Mouse (Mus musculus) spleen, adult 2 months (tissue): ENCODE measurements around the gene Nos3. TPM values are rescaled to one million over a fixed set of nuclear protein-coding genes. Genes with fewer than 3 reads are reported as not detected.

Source experiments
- DNase-seq, 2 experiments: peaks; one replicate each; pipeline versions ENCODE4 v3.0.0 to v3.0.0-alpha.2; 2012 to 2021; ENCODE audit warnings: low spot score in 2 of 2, low read depth in 1 of 2
- H3K27ac ChIP-seq: fragments of 200-500 bp; 2 replicates; pipeline ENCODE4 v1.5.1; 2012; ENCODE audit warnings: low read length, inconsistent platforms; ENCODE audit not compliant: insufficient read depth
- H3K27me3 ChIP-seq: fragments of 200-500 bp; 2 replicates; pipeline ENCODE4 v1.6.1; 2012; ENCODE audit warnings: mild to moderate bottlenecking, moderate library complexity, low read length, inconsistent platforms; ENCODE audit not compliant: control insufficient read depth, insufficient read depth
- H3K36me3 ChIP-seq: fragments of 200-500 bp; 2 replicates; pipeline ENCODE4 v1.6.1; 2012; ENCODE audit warnings: mild to moderate bottlenecking, low read length, inconsistent platforms; ENCODE audit not compliant: control insufficient read depth, insufficient read depth
- H3K4me1 ChIP-seq: fragments of 200-500 bp; 2 replicates; pipeline ENCODE4 v1.6.1; 2011; ENCODE audit warnings: inconsistent platforms; ENCODE audit not compliant: control insufficient read depth, insufficient read depth, insufficient read length
- H3K4me3 ChIP-seq: fragments of 200-500 bp; 2 replicates; pipeline ENCODE4 v1.5.1; 2011; ENCODE audit warnings: mild to moderate bottlenecking, inconsistent platforms; ENCODE audit not compliant: insufficient read depth, insufficient read length; ENCODE audit errors: extremely low read depth
- CTCF ChIP-seq: fragments of 200-500 bp; IDR thresholded peaks from 2 replicates; pipeline ENCODE4 v1.5.1; 2011; ENCODE audit warnings: mild to moderate bottlenecking, inconsistent platforms; ENCODE audit not compliant: insufficient read depth, insufficient read length, insufficient replicate concordance; ENCODE audit errors: extremely low read depth
- POLR2A ChIP-seq: fragments of 200-500 bp; IDR thresholded peaks from 2 replicates; pipeline ENCODE4 v1.6.1; 2011; ENCODE audit warnings: low read depth, low read length, inconsistent platforms
- WGBS: fragments of 180-500 bp; shearing (Covaris S2); methylation state at CpG from one replicate; pipeline ENCODE4 v1.1.7; 2018; 5-methylcytosine and 5-hydroxymethylcytosine counted together
- polyA plus RNA-seq: library from polyadenylated mRNA; depleted of rRNA; stranded (reverse); fragments of >200 nt; gene quantifications from 2 replicates; pipeline ENCODE4 v1.2.3, GENCODE M21; 2012

The Nos3 gene
- polyA plus RNA-seq, 1 experiment = 8.4 TPM

DNA sequence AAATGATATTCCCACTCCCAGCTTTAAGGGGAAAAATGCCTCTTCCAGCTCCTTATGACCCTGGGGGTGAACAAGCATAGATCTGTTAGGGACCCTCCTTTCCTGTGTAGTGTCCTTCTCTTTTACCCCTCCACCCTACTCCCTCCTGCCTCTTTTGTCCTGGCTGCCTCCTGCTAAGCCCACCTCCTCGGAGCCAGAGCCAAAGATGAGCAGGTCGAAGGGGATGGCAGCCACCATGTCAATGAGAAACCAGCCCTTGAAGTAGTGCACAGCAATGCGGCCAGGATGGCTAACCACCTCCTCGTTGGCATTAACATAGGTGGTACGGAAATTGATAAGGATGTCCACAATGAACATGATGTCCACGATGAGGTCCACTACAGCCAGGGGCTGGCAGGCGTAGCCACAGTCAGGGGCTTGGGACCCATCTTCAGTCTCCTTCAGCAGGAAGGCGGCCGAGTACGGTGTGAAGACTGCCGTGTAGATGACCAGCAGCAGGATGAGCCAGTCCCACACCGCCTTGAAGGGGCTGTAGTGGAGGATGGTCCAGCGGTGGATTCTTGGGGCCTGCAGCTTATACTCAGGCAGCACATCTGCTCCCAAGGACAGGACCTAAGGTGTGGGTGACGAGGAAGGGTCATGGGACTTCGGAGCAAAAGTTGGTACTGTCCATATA, 38.3 kb upstream of the Nos3 start:
- 90% methylated on average over 15 of the region's 15 CpGs for WGBS
- Histone ChIP-seq H3K36me3 (no peaks in the 10 kb centered on the region), H3K27ac (no peak overlapping the region), H3K4me1 (0 out of 2 replicates have a peak, but pooled peaks cover 3% of the 10 kb centered on the region), H3K4me3 (no peak overlapping the region), H3K27me3 (no peaks in the 10 kb centered on the region)
- TF ChIP-seq CTCF = no peak
- TF ChIP-seq POLR2A = no peak
- no peak for DNase-seq

DNA sequence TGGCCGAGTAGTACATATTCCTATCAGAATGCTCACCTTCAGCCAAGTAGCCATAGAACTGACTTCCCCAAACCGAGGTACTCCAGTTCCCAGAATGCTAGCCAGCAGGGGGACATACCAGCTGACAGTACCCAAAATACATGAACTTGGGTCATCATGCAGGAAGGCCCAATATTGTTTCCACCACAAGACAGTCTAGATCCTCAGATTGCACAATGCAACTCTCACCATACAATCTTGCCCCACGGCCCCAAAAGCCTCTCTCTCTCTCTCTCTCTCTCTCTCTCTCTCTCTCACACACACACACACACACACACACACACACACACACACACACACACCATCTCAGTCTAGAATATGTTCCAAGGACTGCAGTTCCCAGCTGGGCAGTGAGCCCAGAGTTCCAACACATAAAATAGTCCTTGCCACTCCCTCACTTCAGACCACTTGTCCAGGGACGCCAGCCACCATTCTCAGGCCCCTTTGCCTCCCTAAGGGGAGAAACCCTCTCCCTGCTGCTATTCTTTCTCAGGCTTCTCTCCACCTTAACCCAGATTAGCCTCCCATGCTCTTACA, 37.7 kb upstream of the Nos3 start:
- Histone ChIP-seq H3K4me1 (0 out of 2 replicates have a peak, but pooled peaks cover 3% of the 10 kb centered on the region), H3K36me3 (no peaks in the 10 kb centered on the region), H3K27ac (no peak overlapping the region), H3K27me3 (no peaks in the 10 kb centered on the region), H3K4me3 (no peak overlapping the region)
- no peak for DNase-seq
- TF ChIP-seq CTCF (no peak), POLR2A (no peak)
- WGBS = 58% methylated on average over 4 of the region's 4 CpGs

DNA sequence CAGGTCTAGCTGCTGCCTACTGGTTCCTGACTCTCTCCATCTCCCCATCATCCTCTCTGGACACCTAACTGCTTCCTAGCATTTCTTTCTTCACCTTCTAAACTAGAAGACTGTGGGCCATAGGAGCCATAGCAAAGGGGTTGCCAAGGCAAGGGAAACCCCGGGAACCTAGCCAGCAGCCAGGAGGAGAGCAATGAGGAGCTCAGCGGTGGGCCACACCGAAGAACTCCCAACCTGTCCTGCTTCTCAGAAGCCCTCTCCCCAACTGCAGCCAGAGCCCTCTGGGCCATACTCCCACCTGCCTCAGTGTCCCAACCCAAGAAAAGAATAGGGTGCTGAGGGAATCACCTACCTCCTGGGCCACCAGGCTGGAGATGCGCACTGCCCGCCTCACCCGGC, 35.8 kb upstream of the Nos3 start:
- no peak for DNase-seq
- Histone ChIP-seq H3K4me3 (no peak overlapping the region), H3K36me3 (no peaks in the 10 kb centered on the region), H3K4me1 (0 out of 2 replicates have a peak, but pooled peaks cover 3% of the 10 kb centered on the region), H3K27me3 (no peaks in the 10 kb centered on the region), H3K27ac (no peak overlapping the region)
- WGBS = 68% methylated on average over 6 of the region's 6 CpGs
- TF ChIP-seq POLR2A (no peak), CTCF (no peak)

DNA sequence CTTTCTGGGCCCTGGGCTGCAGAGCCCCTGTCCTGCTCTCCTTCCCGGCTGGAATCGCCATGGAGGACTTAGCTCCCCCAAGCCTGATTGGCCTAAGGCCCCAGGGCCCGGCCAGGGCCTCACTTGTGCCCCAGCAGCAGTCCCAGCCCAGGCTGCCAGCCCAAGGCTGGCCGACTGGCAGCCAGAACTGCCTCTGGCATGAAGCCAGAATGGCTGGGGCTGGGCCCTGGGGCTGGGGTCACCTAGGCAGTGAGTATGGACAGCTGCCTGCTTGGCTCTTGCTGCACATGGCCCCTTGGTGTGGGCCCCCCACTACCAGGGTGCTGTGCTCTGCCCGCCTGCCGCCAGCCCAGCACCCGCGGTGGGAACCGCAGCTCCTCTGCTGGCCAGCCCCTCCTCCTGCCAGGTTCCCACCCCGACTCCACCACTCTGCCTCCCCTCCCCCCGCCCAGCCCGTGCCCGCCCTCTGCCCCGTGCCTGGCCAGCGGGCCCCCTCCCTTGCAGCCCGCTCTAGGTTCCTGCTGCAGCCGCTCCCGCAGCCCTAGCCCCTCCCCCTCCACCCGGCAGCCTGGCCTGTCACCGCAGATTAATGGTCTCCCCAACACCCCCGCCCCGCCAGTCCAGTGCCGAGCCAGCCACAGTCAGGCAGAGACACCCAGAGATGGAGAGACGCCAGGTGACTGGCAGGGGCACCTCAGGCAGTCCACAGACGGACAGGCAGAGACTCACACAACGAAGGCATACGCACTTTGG, 35.2 kb upstream of the Nos3 start:
- DNase-seq = no peak
- 0 out of 2 replicates have a peak, but pooled peaks cover 3% of the 10 kb centered on the region for H3K4me1 ChIP-seq
- no peaks in the 10 kb centered on the region for H3K27me3 ChIP-seq
- no peak overlapping the region; the same call in 1 of the 2 replicates for H3K4me3 ChIP-seq
- no peaks in the 10 kb centered on the region for H3K36me3 ChIP-seq
- WGBS = 12% methylated on average over 25 of the region's 27 CpGs
- TF ChIP-seq CTCF (no peak), POLR2A (no peak)
- H3K27ac ChIP-seq = no peak overlapping the region

DNA sequence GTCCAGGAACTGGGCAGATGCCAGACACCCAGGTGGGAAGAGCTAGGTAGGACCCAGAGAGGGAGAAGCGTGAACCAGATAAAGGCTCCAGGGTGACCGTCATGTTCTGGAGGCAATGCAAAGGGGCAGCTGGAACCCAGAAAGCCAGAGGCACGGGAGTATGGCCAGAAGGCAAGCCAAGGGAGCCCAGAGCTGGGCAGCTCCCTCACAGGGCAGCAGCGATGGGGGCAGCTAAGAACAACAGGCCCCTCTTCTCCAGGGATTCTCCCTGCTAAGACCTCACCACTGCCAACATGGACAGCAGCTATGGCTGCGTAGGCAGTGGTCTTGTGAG, 34.7 kb upstream of the Nos3 start:
- no peak overlapping the region for H3K4me3 ChIP-seq
- no peaks in the 10 kb centered on the region for H3K36me3 ChIP-seq
- no peak overlapping the region for H3K27ac ChIP-seq
- H3K27me3 ChIP-seq = no peaks in the 10 kb centered on the region
- 0 out of 2 replicates have a peak, but pooled peaks cover 3% of the 10 kb centered on the region for H3K4me1 ChIP-seq
- DNase-seq = no peak
- 46% methylated on average over 5 of the region's 5 CpGs for WGBS
- no peak for TF ChIP-seq CTCF
- no peak for TF ChIP-seq POLR2A

DNA sequence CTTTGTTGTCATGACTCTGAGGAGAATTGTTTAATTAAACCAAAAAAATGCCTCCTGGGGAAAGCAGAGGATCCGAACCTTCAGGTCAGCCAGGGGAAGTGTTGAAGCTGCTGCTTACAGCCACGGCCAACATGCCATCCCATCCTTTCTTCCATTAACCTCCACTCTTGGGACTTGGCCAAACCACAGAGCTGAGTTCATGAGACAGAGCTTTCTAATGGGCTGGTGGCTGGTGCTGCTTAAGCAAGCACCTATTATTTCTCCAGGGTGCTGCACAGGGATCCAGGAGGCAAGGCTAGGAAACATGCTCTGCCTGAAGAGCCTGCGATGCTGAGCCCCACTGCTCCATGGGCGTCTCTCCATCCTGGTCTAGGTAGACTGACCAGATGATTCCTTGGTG, 32.2 kb upstream of the Nos3 start:
- WGBS = 68% methylated on average over 4 of the region's 4 CpGs
- DNase-seq = no peak
- TF ChIP-seq CTCF = no peak
- no peak for TF ChIP-seq POLR2A
- H3K27ac ChIP-seq = no peak overlapping the region
- H3K4me1 ChIP-seq = peaks cover 3% of the 10 kb centered on the region; the same call in 1 of the 2 replicates
- H3K36me3 ChIP-seq = no peaks in the 10 kb centered on the region
- H3K4me3 ChIP-seq = no peak overlapping the region
- H3K27me3 ChIP-seq = no peaks in the 10 kb centered on the region
